Mouse (Mus musculus) adrenal gland, adult 2 months (tissue): Measurements from ENCODE around the gene Zfp276. TPM values are rescaled to one million over a fixed set of nuclear protein-coding genes. Genes with fewer than 3 reads are reported as not detected.
"Not testable (repeated sequence)": the region's sequence is repeated elsewhere in the genome, so short reads cannot be mapped to it uniquely, and the experiment has no call there.

Source experiments
- DNase-seq: peaks from one replicate; pipeline ENCODE4 v3.0.0; 2021
- polyA plus RNA-seq: library from polyadenylated mRNA; depleted of rRNA; stranded (reverse); fragments of >200 nt; gene quantifications from 2 replicates; pipeline ENCODE4 v1.2.3, GENCODE M21; 2012
- total RNA-seq, 2 experiments: library from RNA; stranded (reverse); gene quantifications; 2 replicates each; pipeline ENCODE4 v1.2.3; 2021

Zfp276 gene
- total and polyA plus RNA-seq, 3 experiments: 19.8 to 45.0 (median 21.5) TPM

GRCm38 (mm10) chr8:123244382-123244781 lies 9.6 kb upstream of the Zfp276 start:
- DNase-seq: no peak

- no peak for DNase-seq
Observed at GRCm38 (mm10) chr8:123245543-123245942, 8.5 kb upstream of the Zfp276 start.

- no peak for DNase-seq
Observed at GRCm38 (mm10) chr8:123247748-123248147, 6.2 kb upstream of the Zfp276 start.

- no peak for DNase-seq
Observed at GRCm38 (mm10) chr8:123248596-123248995, 5.4 kb upstream of the Zfp276 start.

GRCm38 (mm10) chr8:123250940-123251339 lies 3.1 kb upstream of the Zfp276 start:
- no peak for DNase-seq

GRCm38 (mm10) chr8:123252925-123253324 lies 1.1 kb upstream of the Zfp276 start:
- no peak for DNase-seq

- no peak for DNase-seq
Observed at GRCm38 (mm10) chr8:123253451-123254098, 420 bp upstream of the Zfp276 start.

GRCm38 (mm10) chr8:123255170-123255569 lies 1.2 kb downstream of the Zfp276 start:
- DNase-seq: no peak

GRCm38 (mm10) chr8:123257114-123257513 lies 3.1 kb downstream of the Zfp276 start:
- DNase-seq: no peak

GRCm38 (mm10) chr8:123257593-123257992 lies 3.6 kb downstream of the Zfp276 start:
- peak; percentile 61 for DNase-seq

GRCm38 (mm10) chr8:123267926-123268656 lies 14.1 kb downstream of the Zfp276 start:
- no peak for DNase-seq

- DNase-seq: no peak
Observed at GRCm38 (mm10) chr8:123271147-123271546, 17.2 kb downstream of the Zfp276 start.

GRCm38 (mm10) chr8:123271901-123272300 lies 17.9 kb downstream of the Zfp276 start:
- DNase-seq: no peak

GRCm38 (mm10) chr8:123274447-123274846 lies 20.5 kb downstream of the Zfp276 start:
- no peak for DNase-seq

GRCm38 (mm10) chr8:123275096-123275495 lies 21.1 kb downstream of the Zfp276 start:
- peak; percentile 48 for DNase-seq

GRCm38 (mm10) chr8:123278445-123278844 lies 24.4 kb downstream of the Zfp276 start:
- DNase-seq: no peak

- no peak for DNase-seq
Observed at GRCm38 (mm10) chr8:123279828-123280227, 25.8 kb downstream of the Zfp276 start.

- DNase-seq: no peak
Observed at GRCm38 (mm10) chr8:123280302-123281094, 26.5 kb downstream of the Zfp276 start.

- not testable (repeated sequence) for DNase-seq
Observed at GRCm38 (mm10) chr8:123282994-123283393, 29.0 kb downstream of the Zfp276 start.

GRCm38 (mm10) chr8:123283991-123284390 lies 30.0 kb downstream of the Zfp276 start:
- DNase-seq: no peak

- no peak for DNase-seq
Observed at GRCm38 (mm10) chr8:123284493-123284892, 30.5 kb downstream of the Zfp276 start.

- no peak for DNase-seq
Observed at GRCm38 (mm10) chr8:123287362-123287761, 33.4 kb downstream of the Zfp276 start.

- DNase-seq: no peak
Observed at GRCm38 (mm10) chr8:123290166-123290565, 36.2 kb downstream of the Zfp276 start.
